Mouse (Mus musculus): ENCODE results near the gene Olfml2a. TPM values are rescaled to one million over a fixed set of nuclear protein-coding genes. Genes with fewer than 3 reads are reported as not detected.

Gene Olfml2a
- total and polyA plus RNA-seq, 3 experiments, result 0.05 TPM; not detected in 2

GRCm38 (mm10) chr2:38973701-38974100, 41.9 kb downstream of the Olfml2a start:
- Histone ChIP-seq H3K4me3 (ENCODE audit: low read depth, low read length) (no peak overlapping the region), H3K36me3 (replicated peaks) (no peaks in the 10 kb centered on the region), H3K4me1 (ENCODE audit: insufficient read depth, low read depth, low read length) (peaks cover 7% of the 10 kb centered on the region; the same call in 1 of the 2 replicates), H3K27me3 (ENCODE audit: insufficient read depth, low read length) (peaks cover 31% of the 10 kb centered on the region), H3K9me3 (replicated peaks) (no peaks in the 10 kb centered on the region)
- DNase-seq (ENCODE audit: low spot score) (no peak), ATAC-seq (ENCODE audit: extremely low read depth, insufficient number of reproducible peaks, low FRiP score, poor library complexity, severe bottlenecking) (no peak)
- TF ChIP-seq TAL1 (conservative IDR thresholded peaks at IDR 0.05; ENCODE audit: low read depth, low read length), result no peak
- TF ChIP-seq GATA2 (IDR thresholded peaks at IDR 0.05; ENCODE audit: borderline replicate concordance, low read depth, low read length), result no peak
- TF ChIP-seq POLR2AphosphoS5 (IDR thresholded peaks at IDR 0.05; ENCODE audit: insufficient replicate concordance, low read depth, low read length), result no peak
- no peak for TF ChIP-seq CTCF (IDR thresholded peaks at IDR 0.05; ENCODE audit: low read depth, low read length)
- TF ChIP-seq GATA1 (IDR thresholded peaks at IDR 0.05; ENCODE audit: borderline replicate concordance, low read length), result no peak

GRCm38 (mm10) chr2:38974171-38974570, 42.4 kb downstream of the Olfml2a start:
- no peak overlapping the region for H3K4me3 ChIP-seq (ENCODE audit: low read depth, low read length)
- no peaks in the 10 kb centered on the region for H3K36me3 ChIP-seq (replicated peaks)
- ATAC-seq (ENCODE audit: extremely low read depth, insufficient number of reproducible peaks, low FRiP score, poor library complexity, severe bottlenecking) (no peak), DNase-seq (ENCODE audit: low spot score) (no peak)
- no peaks in the 10 kb centered on the region for H3K9me3 ChIP-seq (replicated peaks)
- peaks cover 7% of the 10 kb centered on the region; the same call in 1 of the 2 replicates for H3K4me1 ChIP-seq (ENCODE audit: insufficient read depth, low read depth, low read length)
- TF ChIP-seq POLR2AphosphoS5 (IDR thresholded peaks at IDR 0.05; ENCODE audit: insufficient replicate concordance, low read depth, low read length) (no peak), CTCF (IDR thresholded peaks at IDR 0.05; ENCODE audit: low read depth, low read length) (no peak), GATA2 (IDR thresholded peaks at IDR 0.05; ENCODE audit: borderline replicate concordance, low read depth, low read length) (no peak), GATA1 (IDR thresholded peaks at IDR 0.05; ENCODE audit: borderline replicate concordance, low read length) (no peak), TAL1 (conservative IDR thresholded peaks at IDR 0.05; ENCODE audit: low read depth, low read length) (no peak)
- peaks cover 30% of the 10 kb centered on the region for H3K27me3 ChIP-seq (ENCODE audit: insufficient read depth, low read length)

- ATAC-seq (ENCODE audit: extremely low read depth, insufficient number of reproducible peaks, low FRiP score, poor library complexity, severe bottlenecking) (no peak), DNase-seq (ENCODE audit: low spot score) (no peak)
- H3K36me3 ChIP-seq (replicated peaks), result no peaks in the 10 kb centered on the region
- H3K9me3 ChIP-seq (replicated peaks), result no peaks in the 10 kb centered on the region
- 0 out of 2 replicates have a peak, but pooled peaks cover under 1% of the 10 kb centered on the region for H3K4me1 ChIP-seq (ENCODE audit: insufficient read depth, low read depth, low read length)
- H3K4me3 ChIP-seq (ENCODE audit: low read depth, low read length), result no peak overlapping the region
- H3K27me3 ChIP-seq (ENCODE audit: insufficient read depth, low read length), result peaks cover 32% of the 10 kb centered on the region
- TF ChIP-seq GATA1 (IDR thresholded peaks at IDR 0.05; ENCODE audit: borderline replicate concordance, low read length), result no peak
- TF ChIP-seq POLR2AphosphoS5 (IDR thresholded peaks at IDR 0.05; ENCODE audit: insufficient replicate concordance, low read depth, low read length), result no peak
- no peak for TF ChIP-seq TAL1 (conservative IDR thresholded peaks at IDR 0.05; ENCODE audit: low read depth, low read length)
- no peak for TF ChIP-seq CTCF (IDR thresholded peaks at IDR 0.05; ENCODE audit: low read depth, low read length)
- no peak for TF ChIP-seq GATA2 (IDR thresholded peaks at IDR 0.05; ENCODE audit: borderline replicate concordance, low read depth, low read length)
Measured at GRCm38 (mm10) chr2:38975181-38975580, 43.4 kb downstream of the Olfml2a start.

GRCm38 (mm10) chr2:38975941-38976805, 44.4 kb downstream of the Olfml2a start:
- Histone ChIP-seq H3K27me3 (ENCODE audit: insufficient read depth, low read length) (peaks cover 37% of the 10 kb centered on the region), H3K36me3 (replicated peaks) (no peaks in the 10 kb centered on the region), H3K9me3 (replicated peaks) (no peaks in the 10 kb centered on the region), H3K4me1 (ENCODE audit: insufficient read depth, low read depth, low read length) (no peaks in the 10 kb centered on the region), H3K4me3 (ENCODE audit: low read depth, low read length) (no peak overlapping the region)
- TF ChIP-seq GATA2 (IDR thresholded peaks at IDR 0.05; ENCODE audit: borderline replicate concordance, low read depth, low read length), result no peak
- no peak for TF ChIP-seq TAL1 (conservative IDR thresholded peaks at IDR 0.05; ENCODE audit: low read depth, low read length)
- TF ChIP-seq GATA1 (IDR thresholded peaks at IDR 0.05; ENCODE audit: borderline replicate concordance, low read length), result no peak
- TF ChIP-seq CTCF (IDR thresholded peaks at IDR 0.05; ENCODE audit: low read depth, low read length), result no peak
- TF ChIP-seq POLR2AphosphoS5 (IDR thresholded peaks at IDR 0.05; ENCODE audit: insufficient replicate concordance, low read depth, low read length), result no peak
- DNase-seq (ENCODE audit: low spot score) (no peak), ATAC-seq (ENCODE audit: extremely low read depth, insufficient number of reproducible peaks, low FRiP score, poor library complexity, severe bottlenecking) (no peak)

GRCm38 (mm10) chr2:38977837-38978236, 46.1 kb downstream of the Olfml2a start:
- Histone ChIP-seq H3K9me3 (replicated peaks) (no peaks in the 10 kb centered on the region), H3K27me3 (ENCODE audit: insufficient read depth, low read length) (peaks cover 42% of the 10 kb centered on the region), H3K4me3 (ENCODE audit: low read depth, low read length) (no peak overlapping the region), H3K36me3 (replicated peaks) (no peaks in the 10 kb centered on the region), H3K4me1 (ENCODE audit: insufficient read depth, low read depth, low read length) (no peaks in the 10 kb centered on the region)
- ATAC-seq (ENCODE audit: extremely low read depth, insufficient number of reproducible peaks, low FRiP score, poor library complexity, severe bottlenecking) (no peak), DNase-seq (ENCODE audit: low spot score) (no peak)
- TF ChIP-seq GATA1 (IDR thresholded peaks at IDR 0.05; ENCODE audit: borderline replicate concordance, low read length), result no peak
- TF ChIP-seq CTCF (IDR thresholded peaks at IDR 0.05; ENCODE audit: low read depth, low read length), result no peak

- no peak for DNase-seq (ENCODE audit: low spot score)
- Histone ChIP-seq H3K4me3 (ENCODE audit: low read depth, low read length) (no peak overlapping the region), H3K4me1 (ENCODE audit: insufficient read depth, low read depth, low read length) (peaks cover 4% of the 10 kb centered on the region; the same call in 1 of the 2 replicates), H3K36me3 (replicated peaks) (no peaks in the 10 kb centered on the region), H3K9me3 (replicated peaks) (peaks cover 9% of the 10 kb centered on the region), H3K27me3 (ENCODE audit: insufficient read depth, low read length) (peaks cover 37% of the 10 kb centered on the region)
- no peak for ATAC-seq (ENCODE audit: extremely low read depth, insufficient number of reproducible peaks, low FRiP score, poor library complexity, severe bottlenecking)
- TF ChIP-seq TAL1 (conservative IDR thresholded peaks at IDR 0.05; ENCODE audit: low read depth, low read length) (no peak), POLR2AphosphoS5 (IDR thresholded peaks at IDR 0.05; ENCODE audit: insufficient replicate concordance, low read depth, low read length) (no peak), GATA2 (IDR thresholded peaks at IDR 0.05; ENCODE audit: borderline replicate concordance, low read depth, low read length) (no peak), CTCF (IDR thresholded peaks at IDR 0.05; ENCODE audit: low read depth, low read length) (no peak), GATA1 (IDR thresholded peaks at IDR 0.05; ENCODE audit: borderline replicate concordance, low read length) (no peak)
Measured at GRCm38 (mm10) chr2:38983456-38983855, 51.7 kb downstream of the Olfml2a start.

Data from G1E (cell line).